17 mouse cellular contexts compared by ENCODE assay signal in genomic region chr14:87146704-87147103, GRCm38 (mm10). TPM values are rescaled to one million over a fixed set of nuclear protein-coding genes. Genes with fewer than 3 reads are reported as not detected.
A peak's percentile ranks its signal among the peaks of the same experiment; 100 is the strongest.
DNase-seq lines count a peak whose midpoint lies in the region; ATAC-seq lines count a peak whose summit lies in the region.
"Had no signal": no experiment of that assay in that cellular context is flagged by ENCODE, and none has a peak within 500 bp of the region (broad histone marks: within the 10 kb centered on the region; RNA-seq: fewer than 3 reads in every experiment).

No protein-coding gene starts in this region.

- 44% methylated on average over 3 of the region's 3 CpGs for WGBS in heart, embryonic 12.5 days
- WGBS in lung, embryonic 15.5 days, result 37% methylated on average over 3 of the region's 3 CpGs
- 29% methylated on average over 3 of the region's 3 CpGs for WGBS in embryonic facial prominence, embryonic 15.5 days

- DNase-seq in heart, postnatal 36 days, result no peak
- DNase-seq in lung, postnatal 14 days, result no peak
- peak; percentile 17 for DNase-seq in lung, postnatal 25 days (ENCODE audit: low spot score)
- no peak for DNase-seq in neural tube, embryonic 10.5 days (ENCODE audit: extremely low spot score, low spot score)
- no peak for DNase-seq in layer of hippocampus, adult 18-20 months (ENCODE audit: low spot score in 2 of 2)
- DNase-seq: cerebellum, adult 2 months; cerebellum, postnatal 36 days; gastrocnemius, postnatal 10 days; midbrain, embryonic 14.5 days; thymus, postnatal 36 days had no signal

- intact Hi-C loops in heart, postnatal 36 days (cut with DNase I), result no loop called here

- H3K9me3 ChIP-seq in heart, embryonic 12.5 days (replicated peaks), result no peaks in the 10 kb centered on the region
- H3K9me3 ChIP-seq in lung, embryonic 15.5 days, result no peaks in the 10 kb centered on the region
- no peaks in the 10 kb centered on the region for H3K9me3 ChIP-seq in embryonic facial prominence, embryonic 15.5 days (replicated peaks)
- H3K9me3 ChIP-seq: heart, embryonic 13.5 days; hindbrain, embryonic 15.5 days had no signal

- H3K27me3 ChIP-seq in heart, embryonic 12.5 days (replicated peaks), result no peaks in the 10 kb centered on the region
- H3K27me3 ChIP-seq in lung, embryonic 15.5 days, result no peaks in the 10 kb centered on the region
- no peaks in the 10 kb centered on the region for H3K27me3 ChIP-seq in embryonic facial prominence, embryonic 15.5 days
- H3K27me3 ChIP-seq: heart, embryonic 13.5 days; hindbrain, embryonic 15.5 days had no signal

- no peak overlapping the region for H3K9ac ChIP-seq in heart, embryonic 12.5 days
- no peak overlapping the region for H3K9ac ChIP-seq in lung, embryonic 15.5 days
- no peak overlapping the region for H3K9ac ChIP-seq in embryonic facial prominence, embryonic 15.5 days
- H3K9ac ChIP-seq: heart, embryonic 13.5 days; hindbrain, embryonic 15.5 days; liver, embryonic 14.5 days had no signal

- H3K4me1 ChIP-seq in heart, embryonic 12.5 days (replicated peaks), result 0 out of 2 replicates have a peak, but pooled peaks cover 6% of the 10 kb centered on the region
- H3K4me1 ChIP-seq in lung, embryonic 15.5 days, result no peaks in the 10 kb centered on the region
- peaks cover under 1% of the 10 kb centered on the region; the same call in 1 of the 2 replicates for H3K4me1 ChIP-seq in embryonic facial prominence, embryonic 15.5 days
- H3K4me1 ChIP-seq: hindbrain, embryonic 15.5 days had no signal

- no peak overlapping the region for H3K27ac ChIP-seq in heart, embryonic 12.5 days (ENCODE audit: poor library complexity, severe bottlenecking)
- H3K27ac ChIP-seq in lung, embryonic 15.5 days, result no peak overlapping the region
- H3K27ac ChIP-seq in embryonic facial prominence, embryonic 15.5 days (replicated peaks), result no peak overlapping the region
- H3K27ac ChIP-seq: heart, embryonic 13.5 days; hindbrain, embryonic 15.5 days; kidney, postnatal 0 days; liver, embryonic 14.5 days had no signal

- 0 out of 2 replicates have a peak, but pooled peaks have one; percentile 36 for ATAC-seq in heart, embryonic 12.5 days (ENCODE audit: insufficient number of reproducible peaks, low FRiP score)
- ATAC-seq in lung, embryonic 15.5 days (ENCODE audit: borderline replicate concordance, extremely low read depth, low FRiP score, low TSS enrichment), result peak; percentile 63; the same call in 1 of the 2 replicates
- peak; percentile 47; the same call in 1 of the 2 replicates for ATAC-seq in embryonic facial prominence, embryonic 15.5 days (ENCODE audit: insufficient number of reproducible peaks, low FRiP score, low TSS enrichment, low read depth)

- no peak overlapping the region for H3K4me2 ChIP-seq in heart, embryonic 12.5 days
- H3K4me2 ChIP-seq in lung, embryonic 15.5 days, result no peak overlapping the region
- H3K4me2 ChIP-seq in embryonic facial prominence, embryonic 15.5 days (replicated peaks), result no peak overlapping the region
- H3K4me2 ChIP-seq: heart, embryonic 13.5 days; hindbrain, embryonic 15.5 days had no signal

- H3K4me3 ChIP-seq in heart, embryonic 12.5 days, result no peak overlapping the region
- H3K4me3 ChIP-seq in lung, embryonic 15.5 days, result no peak overlapping the region
- no peak overlapping the region for H3K4me3 ChIP-seq in embryonic facial prominence, embryonic 15.5 days (replicated peaks)
- H3K4me3 ChIP-seq: heart, embryonic 13.5 days; hindbrain, embryonic 15.5 days had no signal

- no peaks in the 10 kb centered on the region for H3K36me3 ChIP-seq in heart, embryonic 12.5 days
- no peaks in the 10 kb centered on the region for H3K36me3 ChIP-seq in lung, embryonic 15.5 days
- H3K36me3 ChIP-seq in embryonic facial prominence, embryonic 15.5 days, result no peaks in the 10 kb centered on the region
- H3K36me3 ChIP-seq: heart, embryonic 13.5 days; hindbrain, embryonic 15.5 days had no signal

RNA-seq across cellular contexts. Expression of gene Diaph3, which starts 5.7 kb away (rescaled TPM):
- 16.5 and 17.8 TPM in 2 replicates for polyA plus RNA-seq in heart, embryonic 12.5 days (2016; fragmentation: Nextera tagmentation; extraction: Ambion mirVana)
- total RNA-seq in heart, postnatal 36 days (2021), result 1 to 10 TPM in 1 of 2 experiments, under 1 TPM in 1; 0.76 to 1.4 TPM
- polyA plus RNA-seq in lung, embryonic 15.5 days (2015; fragmentation: Nextera tagmentation; extraction: Ambion mirVana), result 17.8 and 19.2 TPM in 2 replicates
- 10.0 and 12.8 TPM in 2 replicates for polyA plus RNA-seq in embryonic facial prominence, embryonic 15.5 days (2015; fragmentation: Nextera tagmentation; extraction: Ambion mirVana)
- 1 to 10 TPM; 4.8 to 5.1 TPM for total RNA-seq in layer of hippocampus, adult 18-20 months (2021)
